Mouse (Mus musculus) R1 (cell line): ENCODE measurements around the gene Rgs10.
"Not testable (repeated sequence)": the region's sequence is repeated elsewhere in the genome, so short reads cannot be mapped to it uniquely, and the experiment has no call there.

Experiments
- DNase-seq: peaks from one replicate; pipeline ENCODE4 v3.0.0-alpha.2; 2018; ENCODE audit warnings: low read depth, low spot score

Gene Rgs10

DNA sequence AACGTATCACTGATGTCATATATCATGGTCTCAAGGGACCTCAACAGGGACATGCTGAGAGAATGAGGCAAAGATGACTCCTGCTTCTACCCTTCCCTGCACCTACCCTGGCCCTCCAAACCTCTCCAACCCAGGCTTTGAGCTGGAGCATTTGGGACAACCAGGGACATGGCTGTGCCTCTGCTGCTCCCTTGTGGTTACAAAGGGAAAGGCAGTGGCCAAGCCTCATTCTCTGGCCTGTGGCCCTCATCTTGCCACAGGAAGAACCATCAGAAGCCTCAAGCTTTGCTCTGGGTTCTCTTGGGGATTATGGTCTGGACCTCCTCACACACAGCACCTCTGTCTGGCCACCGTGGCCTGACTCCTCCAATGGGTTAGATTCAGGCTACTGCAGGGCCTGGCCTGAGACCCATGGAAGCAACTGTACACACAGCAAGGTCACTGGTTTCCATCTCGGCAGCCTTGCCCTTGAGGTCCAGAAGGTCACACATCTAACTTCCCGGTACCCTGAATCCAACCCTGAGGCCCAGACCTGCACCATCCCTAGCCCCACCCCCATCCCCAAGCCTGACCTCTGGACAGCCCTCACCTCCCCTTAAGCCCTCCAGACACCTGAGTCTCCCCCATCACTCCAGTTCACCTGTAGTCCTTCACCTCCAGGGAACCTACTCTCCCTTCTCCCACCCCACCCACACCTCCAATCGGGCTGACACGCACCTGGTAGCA lies 73.5 kb downstream of the Rgs10 start:
- peak; percentile 67 for DNase-seq

GRCm38 (mm10) chr7:128344488-128344887 lies 74.1 kb downstream of the Rgs10 start:
- no peak for DNase-seq

DNA sequence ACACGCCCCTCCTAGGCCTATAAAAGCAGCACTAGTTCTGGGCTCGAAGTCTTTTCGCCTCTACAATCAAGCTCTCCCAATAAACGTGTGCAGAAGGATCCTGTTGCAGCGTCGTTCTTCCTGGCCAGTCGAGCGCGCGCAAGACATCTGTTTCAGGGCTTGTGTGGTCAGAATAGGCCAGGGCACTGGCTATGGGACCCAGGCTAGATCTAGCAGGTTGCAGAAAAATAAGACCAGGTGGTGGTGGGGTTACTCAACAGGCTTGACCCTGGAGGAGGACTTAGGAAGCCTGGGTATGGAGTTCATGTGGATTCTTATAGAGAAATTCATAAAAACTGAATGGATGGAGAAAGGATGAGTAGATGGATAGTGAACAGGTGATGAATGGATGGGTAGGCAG lies 75.9 kb downstream of the Rgs10 start:
- not testable (repeated sequence) for DNase-seq

GRCm38 (mm10) chr7:128340321-128340720 lies 78.2 kb downstream of the Rgs10 start:
- not testable (repeated sequence) for DNase-seq

DNA sequence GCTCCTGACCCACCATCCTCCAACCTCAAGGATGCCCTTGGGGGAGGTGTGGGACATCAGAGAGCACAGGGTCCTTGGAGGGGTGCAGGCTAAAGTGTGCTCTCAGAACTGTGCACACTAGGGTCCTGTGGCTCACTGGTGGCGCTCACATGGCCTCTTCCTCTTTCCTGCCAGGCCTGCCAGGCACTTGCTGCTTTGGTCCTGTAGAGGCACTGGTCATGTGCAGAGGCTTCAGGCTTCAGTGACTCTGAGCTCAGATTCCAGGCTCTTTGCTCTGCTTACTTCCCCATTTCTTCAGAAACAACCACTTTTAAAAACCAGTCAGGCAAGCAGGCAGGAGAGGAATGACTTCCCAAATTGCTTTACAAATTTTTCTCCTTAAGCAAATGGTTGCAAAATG lies 85.7 kb downstream of the Rgs10 start:
- no peak for DNase-seq

DNA sequence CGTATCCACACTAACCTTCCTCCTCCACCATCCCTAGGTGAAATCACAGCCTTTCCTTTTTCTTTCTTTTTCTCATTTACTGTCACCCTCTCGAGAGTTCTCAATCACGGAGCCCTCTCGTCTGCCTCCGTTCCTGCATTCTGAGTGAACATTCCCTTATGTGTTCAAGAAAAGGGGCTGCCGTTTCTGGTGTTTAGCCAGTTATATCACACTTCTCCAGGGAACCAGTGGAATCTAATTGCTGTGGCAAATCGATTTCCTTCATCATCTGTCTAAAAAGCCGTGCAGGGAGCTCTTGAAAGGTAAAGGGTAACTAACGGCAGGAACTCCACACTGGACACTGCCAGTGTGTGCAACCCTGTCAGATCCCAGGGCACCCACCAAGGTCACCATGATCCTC lies 87.6 kb downstream of the Rgs10 start:
- DNase-seq: no peak

DNA sequence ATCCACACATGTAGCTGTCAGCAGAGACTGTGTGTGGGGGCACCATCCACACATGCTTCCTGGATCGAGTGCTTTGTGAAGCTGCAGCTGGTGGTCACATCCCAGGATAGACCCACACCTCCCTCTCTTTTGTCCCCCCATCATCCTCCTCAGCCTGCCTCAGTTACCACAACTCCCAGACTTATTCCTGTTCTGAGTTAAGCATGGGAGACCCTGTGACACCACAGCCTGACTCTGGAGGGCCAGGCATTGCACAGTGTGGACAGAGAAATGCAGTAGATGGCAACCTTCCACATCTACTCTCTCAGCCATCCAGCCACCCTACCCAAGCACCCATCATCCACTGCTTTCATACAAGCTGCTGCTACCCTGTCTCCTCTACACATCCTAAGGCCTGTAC lies 93.6 kb downstream of the Rgs10 start:
- DNase-seq: no peak
